Mouse (Mus musculus) lung, postnatal 0 days (tissue): ENCODE measurements around the gene Dock2.

Source experiments
- CTCF ChIP-seq: IDR thresholded peaks from 2 replicates; pipeline ENCODE4 v1.5.1; 2016; ENCODE audit warnings: antibody characterized with exemption, mild to moderate bottlenecking
- EP300 ChIP-seq: IDR thresholded peaks from 2 replicates; pipeline ENCODE4 v1.6.1; 2016; ENCODE audit warnings: antibody characterized with exemption, mild to moderate bottlenecking, control low read depth

DNA sequence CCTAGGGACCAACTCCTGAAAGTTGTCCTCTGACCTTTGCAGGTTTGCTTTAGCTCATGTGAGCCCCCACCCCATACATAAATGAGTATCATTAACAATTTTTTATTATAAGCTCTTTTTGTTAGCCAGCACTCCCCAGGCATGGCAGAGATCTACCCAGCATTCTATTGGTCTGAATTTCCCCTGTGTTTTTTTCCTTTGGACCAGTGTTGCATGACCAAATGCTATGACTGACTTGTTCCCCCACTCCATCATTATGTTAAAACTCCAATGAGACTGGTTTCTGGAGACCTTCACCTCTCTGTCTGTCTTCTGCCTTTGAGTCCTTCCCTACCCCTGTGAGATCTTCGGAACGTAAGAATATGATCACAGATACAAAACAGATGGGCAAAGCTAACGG, 588.5 kb downstream of the Dock2 start:
- TF ChIP-seq CTCF (no peak), EP300 (no peak)
